Mouse (Mus musculus): Measurements from ENCODE around the gene Tm9sf3.
A peak's percentile ranks its signal among the peaks of the same experiment; 100 is the strongest.
"Not testable (repeated sequence)": the region's sequence is repeated elsewhere in the genome, so short reads cannot be mapped to it uniquely, and the experiment has no call there.

The Tm9sf3 gene

DNA sequence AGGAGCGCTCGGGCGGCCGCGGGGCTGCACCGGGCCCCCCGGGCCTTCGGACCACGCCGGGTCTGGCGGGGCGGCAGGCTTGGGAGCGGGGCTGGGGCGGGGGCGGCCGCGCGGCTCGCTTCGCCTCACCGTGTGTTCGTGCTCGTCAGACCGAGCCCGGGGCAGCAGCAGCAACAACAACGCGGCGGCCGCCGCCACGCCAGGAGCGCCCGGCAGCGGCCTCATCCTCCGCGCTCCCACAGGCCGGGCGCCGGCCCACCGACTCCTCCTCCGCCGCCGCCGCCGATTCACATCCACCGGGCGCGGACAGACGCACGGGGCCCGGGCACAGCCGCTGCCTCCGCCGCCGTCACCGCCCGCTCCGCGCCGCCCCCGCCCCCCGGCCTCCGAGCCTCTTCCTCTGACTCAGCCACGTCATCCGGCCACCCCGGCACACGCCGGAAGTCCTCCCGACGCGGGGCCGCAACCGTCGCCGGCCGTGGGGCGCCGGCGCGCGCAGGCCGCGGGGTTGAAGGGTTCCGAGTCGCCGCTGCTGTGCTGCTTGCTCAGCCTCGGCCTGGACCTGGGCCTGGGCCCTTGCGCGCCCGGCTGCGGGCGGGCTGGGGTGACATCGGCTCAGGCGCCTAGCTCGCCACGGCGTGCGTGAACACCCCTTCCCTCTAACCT, at the start of gene Tm9sf3:
Gene Tm9sf3 (minus strand): TSS at position 368 of the 666 bp plus-strand sequence.
- peak; percentile 88 for DNase-seq

DNA sequence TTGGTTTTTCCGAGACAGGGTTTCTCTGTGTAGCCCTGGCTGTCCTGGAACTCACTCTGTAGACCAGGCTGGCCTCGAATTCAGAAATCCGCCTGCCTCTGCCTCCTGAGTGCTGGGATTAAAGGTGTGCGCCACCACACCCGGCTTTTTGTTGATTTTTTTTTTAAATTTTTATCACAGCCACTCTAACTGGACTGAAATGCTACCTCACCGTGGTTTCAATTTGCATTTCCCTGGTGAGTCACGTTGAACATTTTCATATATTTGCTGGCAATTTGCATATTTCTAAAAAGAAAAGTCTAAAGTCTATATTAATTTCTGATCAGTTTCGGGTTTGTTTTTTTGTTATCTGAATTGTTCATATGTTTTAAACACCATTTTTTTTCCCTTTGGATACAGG, 48.8 kb upstream of the Tm9sf3 start:
- DNase-seq, result not testable (repeated sequence)

DNA sequence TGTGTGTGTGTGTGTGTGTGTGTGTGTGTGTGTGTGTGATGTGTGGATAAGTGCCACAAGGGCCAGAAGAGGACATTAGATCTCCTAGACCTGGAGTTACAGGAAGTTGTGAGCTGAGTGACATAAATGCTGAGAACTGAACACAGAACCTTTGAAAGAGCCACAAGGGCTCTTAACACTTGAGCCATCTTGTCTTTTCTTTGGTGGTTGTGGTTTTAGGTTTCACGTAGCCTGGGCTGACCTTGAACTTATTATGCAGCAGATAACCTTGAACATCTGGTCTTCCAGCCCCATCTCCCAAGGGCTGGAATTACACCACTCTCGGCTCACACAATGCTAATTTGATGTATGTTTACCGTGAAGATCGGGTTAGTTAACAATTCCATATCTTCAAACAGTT, 48.2 kb upstream of the Tm9sf3 start:
- DNase-seq, result no peak

DNA sequence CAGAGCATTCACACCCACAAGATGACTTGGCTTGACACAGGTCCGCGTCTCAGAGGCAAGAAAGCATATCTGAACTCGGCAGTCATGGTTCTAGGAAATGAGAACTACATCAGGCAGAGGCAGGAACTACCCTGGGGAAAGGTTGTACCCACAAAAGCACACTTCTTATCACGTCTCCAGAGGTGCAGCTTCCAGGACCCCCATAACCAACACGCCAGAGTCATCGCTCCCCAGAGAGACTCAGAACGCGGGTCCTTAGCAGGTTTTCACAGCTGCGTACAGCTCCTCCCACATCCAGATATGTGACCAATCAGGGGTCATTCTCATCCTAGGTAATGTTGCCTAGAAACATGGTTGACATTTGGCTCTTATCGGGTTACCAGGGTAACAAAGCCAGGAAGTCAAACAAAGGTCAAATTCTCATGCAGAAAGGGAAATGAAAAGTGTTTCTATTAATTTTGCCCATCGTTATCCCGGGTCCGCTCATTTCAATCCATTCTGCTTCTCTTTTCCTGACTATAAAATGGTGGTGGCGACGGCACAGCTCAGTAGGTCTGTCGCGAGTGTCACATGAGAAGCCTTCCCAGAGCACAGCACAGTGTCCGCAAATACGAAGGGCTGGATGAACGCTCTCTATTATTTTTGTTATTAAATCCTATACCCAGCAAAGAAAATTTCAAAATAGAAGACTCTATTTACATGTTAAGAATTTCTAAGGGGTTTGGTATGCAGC, 47.3 kb upstream of the Tm9sf3 start:
- no peak for DNase-seq

DNA sequence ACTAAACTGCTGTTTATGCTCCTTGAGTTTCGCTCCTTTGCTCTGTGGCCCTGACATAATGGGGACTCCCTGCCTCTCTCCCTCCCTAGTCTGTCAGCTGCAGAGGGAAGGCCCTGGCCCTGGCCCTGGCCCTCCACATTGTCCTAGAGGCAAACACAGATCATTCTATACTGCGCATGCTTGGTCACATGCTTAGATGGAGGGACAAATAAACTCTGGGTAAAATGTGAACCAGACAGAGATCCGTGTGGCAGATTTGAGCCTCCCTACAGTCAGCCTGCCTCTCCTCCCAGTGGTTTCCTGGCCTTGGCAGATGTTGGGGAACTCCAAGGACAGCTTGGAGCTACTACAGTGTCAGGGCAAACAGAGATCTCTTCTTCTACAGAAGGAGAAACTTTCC, 40.1 kb upstream of the Tm9sf3 start:
- no peak for DNase-seq

DNA sequence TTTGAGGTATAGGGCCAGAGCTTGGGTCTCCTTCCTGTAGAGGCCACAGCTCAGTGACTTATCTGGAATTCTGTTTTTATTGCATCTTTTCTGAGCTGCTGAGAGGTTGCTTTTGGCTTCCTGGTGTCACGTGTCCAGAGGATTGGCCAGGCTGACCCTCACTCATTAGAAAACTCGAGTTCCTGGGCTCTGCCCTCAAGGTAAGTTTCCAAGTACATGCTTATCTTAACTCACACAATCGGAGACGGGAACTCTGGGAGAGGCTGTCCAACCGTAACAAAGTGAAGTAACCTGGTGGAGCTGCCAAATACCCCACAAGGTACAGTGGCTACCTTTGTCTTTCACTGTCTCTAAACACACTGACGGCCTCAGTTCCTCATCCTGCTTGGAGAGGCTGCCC, 39.6 kb upstream of the Tm9sf3 start:
- DNase-seq, result no peak

DNA sequence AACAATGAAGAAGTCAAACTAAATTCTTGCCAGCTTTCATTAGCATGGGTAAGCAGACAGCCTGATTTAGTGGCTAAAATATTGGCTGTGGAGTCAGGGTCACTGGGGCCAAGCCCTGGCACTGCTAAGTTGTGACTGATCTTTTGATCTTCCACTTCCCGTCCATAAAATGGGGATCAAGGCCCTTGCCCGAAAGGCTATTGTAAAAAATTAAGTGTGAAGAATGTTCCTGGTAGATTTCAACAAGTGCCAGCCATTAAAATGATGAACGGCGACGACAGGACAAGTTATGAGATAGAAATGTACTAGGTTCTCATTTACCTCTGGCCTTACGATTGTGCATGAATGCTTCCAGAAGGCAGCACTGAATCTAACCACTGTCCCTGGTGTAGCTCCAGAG, 38.1 kb upstream of the Tm9sf3 start:
- DNase-seq, result no peak

DNA sequence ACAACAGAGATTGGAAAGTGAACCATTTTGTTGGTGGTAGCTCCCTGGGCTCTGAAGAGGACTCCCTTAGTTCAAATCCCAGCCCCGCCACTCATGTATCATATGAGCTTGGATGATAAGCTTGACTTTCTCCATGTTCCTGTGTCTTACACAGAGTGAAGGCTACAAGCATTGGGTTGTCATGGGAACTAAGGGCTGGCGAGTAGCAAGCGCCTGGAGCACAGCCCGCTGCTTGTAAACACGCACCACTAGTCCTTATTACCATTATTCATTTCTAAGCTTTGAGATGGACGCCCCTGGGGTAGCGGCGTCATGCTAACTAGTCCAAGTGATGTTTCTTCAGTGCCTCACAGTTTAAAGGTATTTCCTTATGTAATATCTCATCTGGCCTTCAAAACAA, 35.6 kb upstream of the Tm9sf3 start:
- DNase-seq, result no peak

DNA sequence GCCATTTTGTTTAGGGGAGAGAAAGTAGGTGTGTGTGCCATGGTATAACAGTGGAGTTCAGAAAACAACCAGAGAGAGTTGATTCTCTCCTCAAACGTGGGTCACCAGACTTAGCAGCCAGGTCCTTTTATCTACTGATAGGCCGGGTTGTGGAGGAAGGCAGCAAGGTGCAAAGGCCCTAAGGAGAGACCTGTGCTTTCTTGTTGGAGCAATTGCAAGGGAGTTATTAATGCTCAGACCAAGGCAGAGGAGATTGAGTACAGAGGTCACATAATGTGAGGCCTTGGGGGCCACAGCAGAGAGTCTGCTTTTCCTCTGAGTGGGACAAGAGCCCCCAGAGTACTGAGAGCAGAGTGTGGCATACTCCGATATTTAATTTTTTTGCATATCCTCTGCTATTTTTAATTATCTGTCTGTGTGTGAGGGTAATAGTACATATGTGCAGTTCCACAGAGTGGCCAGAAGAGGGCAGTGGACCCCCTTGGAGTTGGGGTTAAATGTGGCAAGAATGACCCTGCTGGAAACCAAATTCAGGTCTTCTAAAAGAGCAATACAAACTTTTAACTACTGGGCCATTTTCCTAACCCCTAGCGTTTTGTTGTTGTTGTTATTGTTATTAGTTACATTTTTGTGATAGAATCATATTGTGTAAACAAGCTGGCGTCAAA, 27.3 kb upstream of the Tm9sf3 start:
- no peak for DNase-seq

DNA sequence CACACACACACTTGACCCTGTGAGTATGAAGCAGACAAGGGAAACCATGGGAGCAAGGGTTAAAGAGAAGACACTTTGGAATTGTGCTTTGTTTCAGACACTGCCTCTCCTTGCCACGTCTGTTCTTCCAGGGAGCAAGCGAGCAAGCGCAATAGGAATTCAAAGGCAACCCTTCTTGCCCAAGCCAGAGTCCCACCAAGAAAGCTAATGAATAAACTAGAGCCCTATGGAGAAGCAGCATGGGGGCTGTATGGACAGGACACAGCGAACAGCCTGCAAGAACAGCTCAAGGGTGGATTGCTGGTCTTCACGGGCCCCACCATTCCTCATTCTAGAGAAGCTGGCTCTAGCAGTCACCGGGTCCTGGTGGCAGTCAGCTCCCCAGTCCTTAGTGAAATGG, 24.8 kb upstream of the Tm9sf3 start:
- no peak for DNase-seq

DNA sequence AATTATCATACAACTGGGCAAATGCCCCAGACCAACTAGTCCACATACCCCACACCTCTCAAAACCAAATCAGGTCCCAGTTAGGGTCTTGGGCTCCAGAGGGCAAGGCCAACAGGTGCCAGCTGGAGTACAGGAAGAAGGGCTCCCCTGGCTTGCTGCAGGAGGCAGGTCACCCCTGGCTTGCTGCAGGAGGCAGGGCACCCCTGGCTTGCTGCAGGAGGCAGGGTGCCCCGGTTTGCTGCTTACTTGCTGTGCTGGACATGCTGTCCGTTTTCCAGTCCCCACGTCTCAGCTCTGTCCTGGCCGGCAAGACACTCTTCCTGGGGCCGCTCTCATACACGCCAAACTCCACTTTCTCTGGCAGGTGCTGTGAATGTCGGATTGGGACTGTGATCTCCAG, 23.4 kb upstream of the Tm9sf3 start:
- no peak for DNase-seq

DNA sequence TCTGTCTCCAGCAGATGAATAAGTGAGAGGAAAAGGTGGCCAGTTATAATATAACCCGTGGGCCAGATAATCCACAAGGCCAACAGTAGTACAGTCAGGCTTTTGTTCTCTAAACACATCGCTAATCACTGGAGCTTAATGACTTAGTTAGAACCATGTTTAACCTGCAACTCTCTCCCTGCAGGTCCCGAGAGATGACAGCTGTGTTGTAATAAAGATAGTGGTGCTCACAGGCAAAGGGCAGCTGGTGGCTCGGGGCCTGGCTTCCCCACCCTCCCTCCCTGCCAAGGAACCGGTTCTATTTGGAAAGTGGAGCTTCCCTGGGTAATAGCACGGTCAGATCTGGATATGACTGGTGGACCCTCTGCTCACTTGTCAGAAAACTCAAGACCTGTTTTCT, 20.7 kb upstream of the Tm9sf3 start:
- DNase-seq, result no peak

DNA sequence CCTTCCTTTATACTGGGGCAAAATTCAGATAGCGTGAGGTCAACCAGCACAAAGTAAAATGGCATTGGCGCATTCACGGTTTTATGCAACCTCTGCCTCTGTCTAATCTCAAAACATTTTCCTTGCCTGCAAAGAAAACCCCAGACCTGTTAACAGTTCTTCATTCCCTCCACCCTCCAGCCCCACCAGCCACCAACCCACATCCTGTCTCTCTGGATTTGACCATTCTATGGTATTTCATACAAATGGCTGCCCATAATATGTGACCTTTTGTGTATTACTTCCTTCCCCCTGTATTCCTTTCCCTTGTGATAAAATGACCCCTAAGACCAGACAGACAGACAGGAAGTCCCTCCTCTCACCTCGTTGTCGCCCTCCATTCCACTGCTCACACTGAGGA, 18.9 kb upstream of the Tm9sf3 start:
- DNase-seq, result no peak

DNA sequence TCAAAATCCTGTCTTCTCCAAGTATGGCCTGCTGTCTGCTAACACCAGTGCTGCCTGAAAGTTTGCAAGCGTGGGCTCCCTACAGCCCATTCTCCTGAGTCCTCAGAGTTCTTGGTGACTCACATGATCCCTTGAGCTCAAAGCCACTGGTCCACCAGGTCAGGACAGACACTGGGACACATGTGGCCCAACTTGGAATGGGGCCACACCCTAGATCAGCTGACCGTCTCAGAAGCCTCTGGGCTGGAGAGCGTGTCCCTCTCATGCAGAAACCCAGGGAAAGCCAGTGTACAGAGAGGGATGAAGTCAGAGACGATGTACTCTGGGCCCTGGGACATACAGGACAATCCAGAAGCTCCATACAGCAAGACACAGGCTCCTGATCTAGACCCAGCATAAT, 18.4 kb upstream of the Tm9sf3 start:
- no peak for DNase-seq

DNA sequence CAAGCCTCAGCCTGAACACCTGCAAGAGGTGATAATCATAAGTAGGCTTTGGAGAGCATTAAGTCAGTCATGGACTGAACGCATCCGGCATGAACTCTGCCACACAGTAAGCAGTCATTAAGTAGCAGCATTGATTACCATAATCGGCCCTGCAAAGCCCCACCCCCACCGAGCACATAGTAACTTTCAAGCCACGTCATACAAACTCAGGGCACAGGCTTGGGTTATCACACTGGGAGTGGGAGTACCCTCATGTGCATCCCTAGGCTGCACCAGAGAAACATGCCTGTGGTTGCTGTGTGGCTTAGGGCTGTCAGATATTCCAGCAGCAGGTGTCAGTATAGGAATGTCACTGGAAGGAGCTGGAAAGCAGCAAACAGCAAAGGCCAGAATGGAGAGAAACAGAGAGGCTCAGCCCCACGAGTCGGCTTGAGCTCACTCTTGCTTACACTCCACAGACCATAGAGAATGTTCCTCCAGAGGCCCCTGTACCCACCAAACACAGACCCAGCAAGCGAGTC, 16.0 kb upstream of the Tm9sf3 start:
- no peak for DNase-seq

DNA sequence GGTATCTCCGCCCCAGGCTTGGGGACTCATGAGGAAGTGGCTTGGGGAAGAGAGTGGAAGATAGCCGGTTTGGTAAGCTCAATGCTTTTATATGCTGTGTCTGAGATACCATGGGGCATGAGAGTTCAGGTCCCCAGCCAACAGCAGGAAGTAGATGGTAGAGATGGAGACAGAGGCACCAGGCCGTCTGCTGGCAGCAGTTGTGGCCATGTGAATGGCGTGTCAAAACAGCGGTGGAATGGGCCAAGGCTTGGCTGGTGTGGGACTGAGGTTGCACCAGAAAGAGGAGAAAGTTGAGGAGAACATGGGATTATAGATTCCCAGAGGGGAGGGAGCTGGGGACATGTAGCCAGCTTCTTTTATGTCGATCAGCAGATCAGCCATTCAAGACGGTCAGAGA, 14.8 kb upstream of the Tm9sf3 start:
- no peak for DNase-seq

DNA sequence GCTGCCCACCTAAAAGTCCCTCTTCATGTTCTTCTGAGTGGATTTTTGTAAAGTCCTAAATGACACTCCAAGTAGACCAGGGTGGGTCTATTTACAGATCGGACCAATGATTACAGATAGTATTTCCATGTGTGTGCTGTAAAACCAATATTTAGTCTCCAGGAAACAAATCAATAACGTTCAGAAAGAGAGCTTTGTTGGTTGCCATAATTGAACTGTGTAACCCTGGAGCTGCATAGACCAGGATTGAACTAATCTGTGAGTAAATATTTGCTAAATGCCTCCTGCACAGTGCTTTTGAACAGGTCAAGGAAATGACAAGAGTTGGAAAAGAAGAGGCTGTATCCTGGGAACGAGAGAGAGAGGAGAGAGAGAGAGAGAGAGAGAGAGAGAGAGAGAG, 11.8 kb upstream of the Tm9sf3 start:
- DNase-seq, result no peak

DNA sequence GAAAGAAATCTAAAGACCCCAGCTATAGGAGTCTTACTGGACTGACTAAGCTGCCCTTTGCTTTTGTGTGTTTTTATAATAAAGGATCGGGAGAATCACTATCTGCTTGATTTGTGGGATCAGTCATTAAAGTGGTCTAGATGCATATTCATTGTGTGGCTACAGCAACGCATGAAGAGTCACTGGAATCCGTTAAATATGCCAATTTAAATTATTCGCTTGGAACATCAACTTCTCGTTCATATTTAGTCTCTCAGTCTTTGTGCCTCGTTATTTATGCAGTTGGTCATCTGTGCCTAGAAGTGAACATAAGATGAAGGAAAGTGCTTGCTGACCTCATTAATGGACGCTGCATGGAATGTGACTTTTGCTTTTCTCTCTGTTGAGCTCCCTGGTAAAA, 7.1 kb upstream of the Tm9sf3 start:
- no peak for DNase-seq

DNA sequence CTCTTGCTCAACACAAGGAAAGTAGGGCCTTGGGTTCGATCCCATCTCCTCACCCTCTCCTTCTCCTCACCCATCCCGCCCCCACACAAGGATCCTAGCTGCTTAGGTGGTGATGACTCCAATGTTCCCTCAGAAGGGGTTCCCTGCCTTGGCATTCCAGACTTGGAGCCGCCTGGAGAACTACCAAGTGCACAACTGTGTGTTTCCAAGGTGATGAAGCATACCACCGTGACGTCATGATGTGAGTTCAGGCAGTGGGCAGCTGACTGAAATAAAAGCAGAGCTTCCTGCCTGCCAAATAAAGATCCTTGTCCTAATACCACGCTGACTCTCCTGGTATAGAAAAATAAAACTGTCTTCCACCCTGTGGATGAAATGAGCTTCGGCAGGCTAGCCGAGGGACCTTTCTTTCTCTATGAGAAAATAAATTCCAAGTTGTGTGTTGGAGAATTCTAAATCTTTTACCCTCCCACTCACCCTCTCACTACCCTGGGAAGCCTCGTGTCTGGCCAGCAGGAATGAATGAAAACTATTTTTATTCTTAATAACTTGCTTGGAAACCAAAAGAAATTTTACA, 6.4 kb upstream of the Tm9sf3 start:
- DNase-seq, result peak; percentile 49

DNA sequence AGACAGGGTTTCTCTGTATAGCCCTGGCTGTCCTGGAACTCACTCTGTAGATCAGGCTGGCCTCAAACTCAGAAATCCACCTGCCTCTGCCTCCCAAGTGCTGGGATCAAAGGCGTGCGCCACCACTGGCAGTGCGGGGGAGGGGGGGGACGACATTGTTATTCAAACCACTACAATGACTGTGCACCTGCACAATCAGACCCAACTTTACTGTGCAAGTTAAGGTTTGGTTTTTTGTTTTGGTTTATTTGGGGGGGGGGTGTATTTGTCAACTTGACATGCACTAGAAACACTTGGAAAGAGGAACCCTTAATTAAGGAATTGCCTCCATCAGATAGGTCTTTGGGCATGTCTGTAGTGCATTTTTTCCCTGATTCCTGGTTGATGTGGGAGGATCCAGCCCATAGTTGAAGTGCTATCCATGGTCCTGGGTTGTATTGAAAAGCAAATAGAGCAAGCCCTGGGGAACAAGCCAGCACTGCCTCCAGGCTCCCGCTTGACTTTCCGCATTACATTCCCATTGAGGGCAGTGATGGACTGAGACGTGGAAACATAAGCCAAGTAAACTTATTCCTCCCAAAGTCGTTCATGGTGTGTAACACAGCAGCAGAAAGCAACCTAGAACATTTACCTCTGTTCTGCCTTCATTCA, 2.6 kb upstream of the Tm9sf3 start:
- DNase-seq, result no peak

DNA sequence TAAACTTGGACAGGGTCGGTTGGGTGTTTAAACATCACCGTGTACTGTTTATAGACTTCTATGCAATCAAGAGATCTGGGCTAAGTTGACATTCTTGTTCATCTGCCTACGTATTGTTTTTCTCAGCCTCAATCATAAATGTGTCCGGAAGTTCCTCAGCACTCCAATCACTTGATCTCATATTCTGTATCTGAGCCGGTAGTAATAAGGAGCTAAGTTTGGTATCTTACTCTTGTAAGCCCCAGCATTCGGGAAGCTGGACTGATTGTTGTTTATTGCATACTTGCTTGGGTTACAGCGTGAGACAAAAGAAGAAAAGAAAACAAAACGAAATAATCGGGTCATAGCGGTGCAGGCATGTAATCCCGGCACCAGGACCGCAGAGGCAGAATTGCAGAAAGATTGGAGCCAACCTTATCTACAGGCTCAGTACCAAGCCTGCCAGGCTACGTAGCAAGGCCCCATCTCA, 568 bp upstream of the Tm9sf3 start:
- no peak for DNase-seq

DNA sequence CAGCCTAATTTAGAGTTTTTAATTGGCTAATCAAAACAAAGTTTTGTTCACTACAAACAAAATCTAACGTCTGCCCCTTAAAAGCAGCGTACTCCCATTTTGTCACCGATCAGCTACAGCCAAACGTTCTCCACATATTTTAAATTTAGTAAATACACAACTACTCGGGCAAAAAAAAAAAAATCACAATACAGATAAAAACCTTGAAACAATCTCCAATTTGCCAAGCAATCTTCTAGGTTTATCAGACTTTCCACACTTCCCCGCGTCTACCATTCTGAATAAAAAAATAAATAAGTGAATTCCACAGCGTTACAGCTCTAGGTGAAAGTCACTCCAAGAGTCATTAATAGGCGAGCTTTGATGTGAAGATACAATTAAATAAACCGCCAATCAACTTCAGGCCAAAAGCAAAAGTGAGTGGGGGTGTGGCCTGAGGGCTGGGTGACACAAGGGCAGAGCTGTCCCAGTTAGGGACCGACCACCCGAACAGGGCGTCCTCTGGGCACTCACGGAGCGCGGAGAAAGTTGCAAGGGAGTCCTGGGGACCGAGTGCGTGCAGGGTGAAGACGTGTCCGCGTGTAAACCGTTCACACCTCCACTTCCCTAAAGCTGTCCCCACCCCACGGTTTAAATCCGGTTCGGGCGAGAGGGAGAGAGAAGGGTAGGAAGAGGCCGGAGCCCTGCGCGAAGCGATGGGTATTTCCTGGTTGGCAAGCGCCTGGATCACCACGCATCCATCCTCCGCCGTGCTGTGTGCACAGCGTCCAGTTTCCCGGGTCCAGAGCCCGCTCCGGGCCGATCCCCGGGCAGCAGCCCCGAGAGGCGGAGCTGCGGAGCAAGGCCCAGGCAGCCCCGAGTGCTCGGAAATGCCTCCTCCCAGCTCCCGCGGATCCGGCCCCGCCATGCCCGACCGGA, 826 bp downstream of the Tm9sf3 start:
- peak; percentile 66 for DNase-seq
